Mouse (Mus musculus) MEL (cell line): Measurements from ENCODE around the gene Vmn2r102. TPM values are rescaled to one million over a fixed set of nuclear protein-coding genes. Genes with fewer than 3 reads are reported as not detected.
A peak's percentile ranks its signal among the peaks of the same experiment; 100 is the strongest.

Experiments used
- DNase-seq: peaks from one replicate; pipeline ENCODE4 v3.0.0; 2011; ENCODE audit warnings: low read depth, low spot score
- H3K27ac ChIP-seq: 2 replicates; pipeline ENCODE4 v1.5.1; 2012; ENCODE audit warnings: low read depth, mild to moderate bottlenecking, control low read depth, low read length, moderate library complexity; ENCODE audit not compliant: control insufficient read depth
- H3K27me3 ChIP-seq, 2 experiments: fragments of 150-350 bp in 1 of 2; sonication (generic) in 1 of 2; 2 replicates each; pipeline ENCODE4 v1.6.1; 2012; ENCODE audit warnings: low read length in 2 of 2, mild to moderate bottlenecking in 2 of 2, improper control_type of control experiment in 1 of 2, moderate library complexity in 1 of 2; ENCODE audit not compliant: insufficient read depth in 2 of 2, control insufficient read depth in 1 of 2
- H3K36me3 ChIP-seq, 2 experiments: 2 replicates each; pipeline ENCODE4 v1.6.1; 2012 to 2014; ENCODE audit warnings: low read length in 2 of 2, improper control_type of control experiment in 1 of 2, inconsistent platforms in 1 of 2, mild to moderate bottlenecking in 1 of 2; ENCODE audit not compliant: insufficient read depth in 2 of 2, control insufficient read depth in 1 of 2
- H3K4me1 ChIP-seq, 2 experiments: fragments of 150-350 bp in 1 of 2; sonication (generic) in 1 of 2; 2 replicates each; pipeline ENCODE4 v1.6.1; 2012; ENCODE audit warnings: low read length in 2 of 2, improper control_type of control experiment in 1 of 2, mild to moderate bottlenecking in 1 of 2; ENCODE audit not compliant: insufficient read depth in 2 of 2, control insufficient read depth in 1 of 2
- H3K4me3 ChIP-seq, 2 experiments: fragments of 150-350 bp in 1 of 2; sonication (generic) in 1 of 2; 2 replicates each; pipeline ENCODE4 v1.5.1; 2012; ENCODE audit warnings: low read depth in 2 of 2, low read length in 2 of 2, mild to moderate bottlenecking in 2 of 2, moderate library complexity in 2 of 2, control low read depth in 1 of 2, improper control_type of control experiment in 1 of 2; ENCODE audit not compliant: control insufficient read depth in 1 of 2, insufficient read depth in 1 of 2
- H3K79me2 ChIP-seq: 2 replicates; pipeline ENCODE4 v1.6.1; 2012; ENCODE audit warnings: mild to moderate bottlenecking, low read length, moderate library complexity; ENCODE audit not compliant: control insufficient read depth, poor library complexity, insufficient read depth
- H3K9ac ChIP-seq: 2 replicates; pipeline ENCODE4 v1.6.1; 2012; ENCODE audit warnings: low read depth, mild to moderate bottlenecking, control low read depth, low read length, moderate library complexity; ENCODE audit not compliant: control insufficient read depth, poor library complexity, severe bottlenecking
- H3K9me3 ChIP-seq: fragments of 150-350 bp; sonication (generic); replicated peaks from 2 replicates; pipeline ENCODE4 v1.6.1; 2012; ENCODE audit warnings: mild to moderate bottlenecking, low read length, improper control_type of control experiment, moderate library complexity; ENCODE audit not compliant: insufficient read depth
- CHD1 ChIP-seq: IDR thresholded peaks from 2 replicates; pipeline ENCODE4 v1.6.1; 2012; ENCODE audit warnings: low read depth, mild to moderate bottlenecking, inconsistent platforms, low read length, improper control_type of control experiment
- CHD2 ChIP-seq: IDR thresholded peaks from 2 replicates; pipeline ENCODE4 v1.6.1; 2011; ENCODE audit warnings: low read length, improper control_type of control experiment
- CTCF ChIP-seq, 3 experiments: IDR thresholded peaks in 2 of 3; conservative IDR thresholded peaks in 1 of 3; 2 replicates each; pipeline ENCODE4 v1.5.1; 2011 to 2012; ENCODE audit warnings: low read length in 3 of 3, low read depth in 2 of 3, mild to moderate bottlenecking in 2 of 3, improper control_type of control experiment in 1 of 3, inconsistent platforms in 1 of 3, mixed read lengths in 1 of 3, moderate library complexity in 1 of 3; ENCODE audit not compliant: control insufficient read depth in 1 of 3, insufficient read depth in 1 of 3, poor library complexity in 1 of 3, severe bottlenecking in 1 of 3
- E2F4 ChIP-seq: IDR thresholded peaks from 2 replicates; pipeline ENCODE4 v1.6.1; 2011; ENCODE audit warnings: low read depth, low read length, improper control_type of control experiment, borderline replicate concordance
- ELF1 ChIP-seq: IDR thresholded peaks from 2 replicates; pipeline ENCODE4 v1.6.1; 2014; ENCODE audit warnings: low read depth, mild to moderate bottlenecking, inconsistent platforms, low read length, improper control_type of control experiment, moderate library complexity
- EP300 ChIP-seq, 2 experiments: IDR thresholded peaks; 2 replicates each; pipeline ENCODE4 v1.6.1; 2011; ENCODE audit warnings: improper control_type of control experiment in 2 of 2, low read length in 2 of 2, low read depth in 1 of 2, mild to moderate bottlenecking in 1 of 2
- ETS1 ChIP-seq: IDR thresholded peaks from 2 replicates; pipeline ENCODE4 v1.6.1; 2012; ENCODE audit warnings: low read depth, mild to moderate bottlenecking, inconsistent platforms, low read length, improper control_type of control experiment, moderate library complexity
- GABPA ChIP-seq: IDR thresholded peaks from 2 replicates; pipeline ENCODE4 v1.6.1; 2012; ENCODE audit warnings: low read depth, mild to moderate bottlenecking, inconsistent platforms, low read length, improper control_type of control experiment, moderate library complexity
- GATA1 ChIP-seq: IDR thresholded peaks from 2 replicates; pipeline ENCODE4 v1.6.1; 2011; ENCODE audit warnings: low read depth, low read length, improper control_type of control experiment
- HCFC1 ChIP-seq: IDR thresholded peaks from 2 replicates; pipeline ENCODE4 v1.6.1; 2012; ENCODE audit warnings: low read depth, mild to moderate bottlenecking, inconsistent platforms, low read length, improper control_type of control experiment, moderate library complexity
- JUND ChIP-seq: IDR thresholded peaks from 2 replicates; pipeline ENCODE4 v1.6.1; 2011; ENCODE audit warnings: low read depth, mild to moderate bottlenecking, improper control_type of control experiment, low read length
- MAFK ChIP-seq: IDR thresholded peaks from 2 replicates; pipeline ENCODE4 v1.6.1; 2011; ENCODE audit warnings: low read depth, mild to moderate bottlenecking, low read length, improper control_type of control experiment, borderline replicate concordance
- MAZ ChIP-seq: IDR thresholded peaks from 2 replicates; pipeline ENCODE4 v1.6.1; 2012; ENCODE audit warnings: low read depth, mild to moderate bottlenecking, inconsistent platforms, low read length, improper control_type of control experiment
- MEF2A ChIP-seq: IDR thresholded peaks from 2 replicates; pipeline ENCODE4 v1.6.1; 2014; ENCODE audit warnings: low read depth, mild to moderate bottlenecking, inconsistent platforms, low read length, improper control_type of control experiment; ENCODE audit not compliant: poor library complexity, insufficient replicate concordance, severe bottlenecking; ENCODE audit errors: extremely low read depth
- MXI1 ChIP-seq: IDR thresholded peaks from 2 replicates; pipeline ENCODE4 v1.6.1; 2011; ENCODE audit warnings: mild to moderate bottlenecking, low read depth, low read length, improper control_type of control experiment
- MYB ChIP-seq: IDR thresholded peaks from 2 replicates; pipeline ENCODE4 v1.6.1; 2011; ENCODE audit warnings: mild to moderate bottlenecking, low read depth, low read length, improper control_type of control experiment
- MYC ChIP-seq: IDR thresholded peaks from 2 replicates; pipeline ENCODE4 v1.6.1; 2011; ENCODE audit warnings: low read depth, mild to moderate bottlenecking, low read length, improper control_type of control experiment, moderate library complexity
- NELFE ChIP-seq: IDR thresholded peaks from 2 replicates; pipeline ENCODE4 v1.6.1; 2011; ENCODE audit warnings: low read depth, low read length, improper control_type of control experiment
- NRF1 ChIP-seq: IDR thresholded peaks from 2 replicates; pipeline ENCODE4 v1.6.1; 2014; ENCODE audit warnings: low read depth, mild to moderate bottlenecking, inconsistent platforms, low read length, improper control_type of control experiment, moderate library complexity; ENCODE audit not compliant: poor library complexity, insufficient read depth, severe bottlenecking
- POLR2AphosphoS2 ChIP-seq: IDR thresholded peaks from 2 replicates; pipeline ENCODE4 v1.6.1; 2011; ENCODE audit warnings: low read length, improper control_type of control experiment
- RAD21 ChIP-seq: IDR thresholded peaks from 2 replicates; pipeline ENCODE4 v1.6.1; 2011; ENCODE audit warnings: mild to moderate bottlenecking, low read depth, low read length, improper control_type of control experiment
- RCOR1 ChIP-seq: IDR thresholded peaks from 2 replicates; pipeline ENCODE4 v1.6.1; 2012; ENCODE audit warnings: low read depth, mild to moderate bottlenecking, inconsistent platforms, low read length, improper control_type of control experiment
- SIN3A ChIP-seq: IDR thresholded peaks from 2 replicates; pipeline ENCODE4 v1.6.1; 2012; ENCODE audit warnings: low read length, improper control_type of control experiment, inconsistent platforms
- SMC3 ChIP-seq: IDR thresholded peaks from 2 replicates; pipeline ENCODE4 v1.6.1; 2011; ENCODE audit warnings: low read depth, low read length, improper control_type of control experiment
- TAL1 ChIP-seq: IDR thresholded peaks from 2 replicates; pipeline ENCODE4 v1.6.1; 2012; ENCODE audit warnings: mild to moderate bottlenecking, inconsistent platforms, low read length, moderate library complexity, mixed read lengths
- TBP ChIP-seq: IDR thresholded peaks from 2 replicates; pipeline ENCODE4 v1.8.0; 2011; ENCODE audit warnings: low read depth, low read length, improper control_type of control experiment
- TCF12 ChIP-seq: IDR thresholded peaks from 2 replicates; pipeline ENCODE4 v1.6.1; 2014; ENCODE audit warnings: low read depth, mild to moderate bottlenecking, inconsistent platforms, low read length, improper control_type of control experiment, moderate library complexity
- USF1 ChIP-seq: IDR thresholded peaks from 2 replicates; pipeline ENCODE4 v1.6.1; 2014; ENCODE audit warnings: low read depth, mild to moderate bottlenecking, inconsistent platforms, low read length, improper control_type of control experiment, moderate library complexity
- USF2 ChIP-seq, 2 experiments: IDR thresholded peaks; 2 replicates each; pipeline ENCODE4 v1.6.1; 2011 to 2012; ENCODE audit warnings: improper control_type of control experiment in 2 of 2, low read length in 2 of 2, borderline replicate concordance in 1 of 2, inconsistent platforms in 1 of 2, low read depth in 1 of 2, mild to moderate bottlenecking in 1 of 2; ENCODE audit not compliant: insufficient read depth in 1 of 2
- ZKSCAN1 ChIP-seq: IDR thresholded peaks from 2 replicates; pipeline ENCODE4 v1.6.1; 2012; ENCODE audit warnings: low read depth, mild to moderate bottlenecking, inconsistent platforms, low read length, improper control_type of control experiment, moderate library complexity
- ZMIZ1 ChIP-seq: IDR thresholded peaks from 2 replicates; pipeline ENCODE4 v1.6.1; 2012; ENCODE audit warnings: low read depth, mild to moderate bottlenecking, inconsistent platforms, low read length, improper control_type of control experiment, moderate library complexity
- ZNF384 ChIP-seq: IDR thresholded peaks from 2 replicates; pipeline ENCODE4 v1.6.1; 2012; ENCODE audit warnings: low read depth, mild to moderate bottlenecking, inconsistent platforms, low read length, improper control_type of control experiment
- polyA plus RNA-seq, 2 experiments: library from polyadenylated mRNA; stranded (reverse) in 1 of 2; unstranded in 1 of 2; fragments of >175 nt in 1 of 2; fragments of >200 nt in 1 of 2; gene quantifications; 2 replicates each; pipeline versions ENCODE4 v1.2.1 to v1.2.4; 2012; ENCODE audit warnings: low replicate concordance in 2 of 2, low read depth in 1 of 2; ENCODE audit not compliant: insufficient read length in 2 of 2, insufficient read depth in 1 of 2, missing spikeins in 1 of 2
- total RNA-seq: library from RNA; depleted of rRNA; stranded (reverse); fragments of 300-350 nt; gene quantifications from 2 replicates; pipeline ENCODE4 v1.2.3, GENCODE M21; 2012; rRNA removed

Vmn2r102 gene
- total RNA-seq (not detected in 2 replicates), polyA plus RNA-seq (under 1 TPM in 1 of 2 experiments, not detected in 1; under 0.01 TPM)

DNA sequence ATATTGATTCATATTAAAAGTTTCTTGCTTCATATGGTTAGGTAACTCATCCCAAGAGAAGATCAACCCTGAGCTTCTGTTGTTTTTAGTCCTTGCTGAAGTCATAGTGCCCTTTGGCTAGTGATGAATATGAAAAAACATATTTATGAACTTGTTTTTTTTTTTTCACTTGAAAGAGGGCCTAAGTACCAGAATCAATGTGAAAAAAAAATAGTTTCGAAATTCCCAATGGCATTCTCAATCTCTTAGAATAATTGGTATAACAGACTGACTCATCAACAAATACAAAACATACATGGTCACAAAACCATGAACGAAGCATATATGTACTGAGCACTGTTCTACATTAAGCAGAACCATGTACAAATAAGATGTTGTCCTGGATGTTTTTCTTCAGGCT is at the start of gene Vmn2r102:
Gene Vmn2r102 (plus strand): TSS at position 301 of the 400 bp plus-strand sequence.
- no peaks in the 10 kb centered on the region for H3K9me3 ChIP-seq
- no peak within 1 kb of the TSS for H3K9ac ChIP-seq
- no peak within 1 kb of the TSS for H3K4me3 ChIP-seq
- H3K27me3 ChIP-seq = no peaks in the 10 kb centered on the region
- H3K36me3 ChIP-seq = no peaks in the 10 kb centered on the region
- no peak for DNase-seq
- TF ChIP-seq SIN3A = no peak
- no peak within 1 kb of the TSS for H3K27ac ChIP-seq
- H3K4me1 ChIP-seq = no peaks in the 10 kb centered on the region
- no peaks in the 10 kb centered on the region for H3K79me2 ChIP-seq

- Histone ChIP-seq H3K9me3 (no peaks in the 10 kb centered on the region), H3K27me3 (no peaks in the 10 kb centered on the region), H3K9ac (no peak overlapping the region), H3K36me3 (no peaks in the 10 kb centered on the region; a peak in 1 of 4 replicates), H3K27ac (peak overlapping the region; percentile 28; the same call in 1 of the 2 replicates), H3K79me2 (no peaks in the 10 kb centered on the region), H3K4me3 (no peak overlapping the region), H3K4me1 (0 out of 4 replicates have a peak, but pooled peaks cover 0 to 2% of the 10 kb centered on the region in 2 experiments)
- DNase-seq = peak; percentile 60
- TF ChIP-seq ZKSCAN1 (no peak), CTCF (IDR thresholded peaks at IDR 0.05 in 2 of 3, conservative IDR thresholded peaks at IDR 0.05 in 1 of 3; ENCODE audit: control insufficient read depth in 1 of 3, insufficient read depth in 1 of 3, low read depth in 2 of 3, low read length in 3 of 3, poor library complexity in 1 of 3, severe bottlenecking in 1 of 3) (no peak), SMC3 (no peak), USF1 (no peak), MAFK (no peak), POLR2AphosphoS2 (no peak), ELF1 (0 out of 2 replicates have a peak, but pooled peaks have one; percentile 17), MAZ (no peak), ETS1 (peak; percentile 75), GATA1 (peak; percentile 73), JUND (no peak), RCOR1 (no peak), ZMIZ1 (no peak), USF2 (IDR thresholded peaks at IDR 0.05; ENCODE audit: borderline replicate concordance in 1 of 2, insufficient read depth in 1 of 2, low read depth in 1 of 2, low read length in 2 of 2) (no peak), RAD21 (no peak), NRF1 (no peak), E2F4 (no peak), MEF2A (no peak), CHD2 (no peak), NELFE (no peak), SIN3A (no peak), MYC (no peak), MYB (no peak), EP300 (IDR thresholded peaks at IDR 0.05; ENCODE audit: low read depth in 1 of 2, low read length in 2 of 2) (peak; percentile 56 to 77; a peak in 2 of 4 replicates), GABPA (no peak), TBP (no peak), TCF12 (peak; percentile 54; the same call in 1 of the 2 replicates), HCFC1 (no peak), ZNF384 (no peak), CHD1 (no peak), MXI1 (no peak), TAL1 (no peak)
Observed at GRCm38 (mm10) chr17:19629328-19629727, 30.8 kb upstream of the Vmn2r102 start.
